Mouse (Mus musculus) testis, adult 2 months (tissue): ENCODE measurements at regions not wholly inside any gene's neighbourhood (a gene's known extent, or its start where the extent isn't known, plus 50 kb on each side); places are given as distances from the start of the nearest gene placed in this dataset.

Source experiments
- CTCF ChIP-seq: fragments of 200-500 bp; IDR thresholded peaks from 2 replicates; pipeline ENCODE4 v1.5.1; 2012; ENCODE audit warnings: low read depth, mild to moderate bottlenecking, inconsistent platforms, low read length, moderate library complexity; ENCODE audit not compliant: control insufficient read depth, insufficient read depth, insufficient replicate concordance
- POLR2A ChIP-seq: fragments of 200-500 bp; IDR thresholded peaks from 2 replicates; pipeline ENCODE4 v1.6.1; 2012; ENCODE audit warnings: low read depth, mild to moderate bottlenecking, inconsistent platforms, low read length, moderate library complexity; ENCODE audit not compliant: control insufficient read depth

- TF ChIP-seq POLR2A (no peak), CTCF (no peak)
Observed at GRCm38 (mm10) chr6:117627461-117627860, 213.5 kb upstream of the Zfp637 start.
